Mouse (Mus musculus): ENCODE results near the gene Hapln1.

The Hapln1 gene

DNA sequence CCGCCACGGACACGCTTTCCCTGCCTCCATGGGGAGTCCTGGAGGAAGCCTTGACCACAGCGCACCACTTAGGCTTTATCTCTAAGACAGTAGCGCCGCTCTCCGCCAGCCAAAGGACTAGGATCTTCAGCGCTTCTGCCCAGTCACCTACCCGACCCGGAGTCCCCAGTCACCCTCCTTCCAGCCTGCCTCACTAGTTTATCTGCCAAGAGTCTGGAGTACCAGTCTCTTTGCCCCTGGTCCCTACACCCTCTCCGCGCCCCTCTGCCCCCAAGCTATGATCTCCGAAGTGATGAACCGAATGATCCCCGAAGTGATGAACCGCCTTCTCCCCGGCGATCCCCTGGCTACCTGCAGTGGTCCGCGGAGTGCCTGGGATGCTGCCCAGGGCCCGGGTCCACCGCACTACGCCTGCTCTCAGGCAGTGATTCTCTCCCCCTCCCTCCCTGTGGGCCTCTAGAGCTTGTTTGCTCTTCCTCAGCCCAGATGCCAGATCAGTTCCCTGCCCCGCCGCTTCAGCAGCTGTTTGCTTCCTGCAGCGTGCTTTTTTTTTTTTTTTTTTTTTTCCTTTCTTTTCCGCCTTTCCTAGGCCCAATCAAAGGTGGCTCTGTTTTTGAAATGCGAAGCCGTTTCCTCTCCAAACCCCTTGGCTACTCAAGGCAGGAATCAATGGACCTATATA lies at the start of gene Hapln1:
TSS of gene Hapln1 (plus strand) at position 592 of the 682 bp plus-strand sequence.
- no peak for DNase-seq (ENCODE audit: extremely low read depth, low read depth)

DNA sequence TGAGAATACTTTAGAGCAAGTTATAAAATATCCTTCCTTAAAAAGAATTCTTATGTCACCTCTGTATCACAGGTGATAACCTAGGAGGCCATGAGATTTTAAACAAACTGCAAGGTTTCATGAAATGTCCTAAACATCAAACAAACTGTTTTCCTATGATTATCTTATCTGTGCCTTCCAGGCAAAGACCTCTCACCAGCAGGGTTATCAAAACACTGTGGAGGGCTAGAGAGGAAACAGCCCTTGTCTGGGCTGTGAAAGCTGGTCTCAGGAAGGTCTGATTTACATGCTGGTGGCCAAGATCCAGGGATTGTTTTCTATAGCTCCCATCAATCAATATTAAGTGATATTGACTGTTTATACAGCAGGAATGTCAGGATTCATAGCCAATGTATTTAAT lies 46.4 kb upstream of the Hapln1 start:
- DNase-seq (ENCODE audit: extremely low read depth, low read depth): peak; percentile 1

DNA sequence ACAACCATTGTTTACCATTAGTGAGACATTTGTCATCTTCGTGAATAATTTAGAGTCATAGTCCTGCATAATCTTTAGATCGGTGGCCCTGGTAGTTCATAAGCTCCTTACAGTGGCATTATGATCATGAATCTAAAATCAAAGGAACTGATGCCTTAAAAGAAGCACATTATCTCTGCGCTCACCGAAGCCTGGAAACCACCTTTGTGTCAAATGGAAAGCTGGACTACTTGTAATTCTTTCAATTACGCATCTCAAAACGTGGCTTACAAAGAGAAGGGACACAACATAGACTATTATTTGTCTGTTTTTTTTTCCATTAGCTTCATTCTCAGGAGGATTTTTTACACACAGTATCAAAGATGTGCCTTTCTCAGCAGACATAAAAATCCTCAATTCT lies 45.9 kb upstream of the Hapln1 start:
- no peak for DNase-seq (ENCODE audit: extremely low read depth, low read depth)

GRCm38 (mm10) chr13:89496569-89496968 lies 43.0 kb upstream of the Hapln1 start:
- DNase-seq (ENCODE audit: extremely low read depth, low read depth): no peak

DNA sequence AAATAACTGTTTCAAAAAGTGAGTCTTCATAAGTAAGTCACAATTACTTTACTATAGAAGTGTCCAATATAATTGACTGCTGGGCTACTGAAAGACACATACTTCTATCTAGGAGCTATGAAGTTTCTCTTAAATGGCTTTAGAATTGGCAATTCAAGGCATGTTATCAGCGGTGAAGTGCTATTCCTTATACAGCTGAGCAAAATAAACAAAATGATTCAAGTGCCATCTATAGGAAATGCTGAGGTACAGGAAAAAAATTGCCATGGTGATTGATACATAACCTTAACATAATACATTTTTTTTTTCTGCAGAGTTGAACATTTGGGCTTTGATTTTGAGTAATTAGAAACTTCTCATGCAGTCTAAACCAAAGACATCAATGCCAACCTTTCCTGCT lies 40.2 kb upstream of the Hapln1 start:
- DNase-seq (ENCODE audit: extremely low read depth, low read depth): no peak

- no peak for DNase-seq (ENCODE audit: extremely low read depth, low read depth)
Observed at GRCm38 (mm10) chr13:89521507-89521908, 18.1 kb upstream of the Hapln1 start.

- no peak for DNase-seq (ENCODE audit: extremely low read depth, low read depth)
Observed at GRCm38 (mm10) chr13:89528716-89529115, 10.9 kb upstream of the Hapln1 start.

- no peak for DNase-seq (ENCODE audit: extremely low read depth, low read depth)
Observed at GRCm38 (mm10) chr13:89530386-89530785, 9.2 kb upstream of the Hapln1 start.

DNA sequence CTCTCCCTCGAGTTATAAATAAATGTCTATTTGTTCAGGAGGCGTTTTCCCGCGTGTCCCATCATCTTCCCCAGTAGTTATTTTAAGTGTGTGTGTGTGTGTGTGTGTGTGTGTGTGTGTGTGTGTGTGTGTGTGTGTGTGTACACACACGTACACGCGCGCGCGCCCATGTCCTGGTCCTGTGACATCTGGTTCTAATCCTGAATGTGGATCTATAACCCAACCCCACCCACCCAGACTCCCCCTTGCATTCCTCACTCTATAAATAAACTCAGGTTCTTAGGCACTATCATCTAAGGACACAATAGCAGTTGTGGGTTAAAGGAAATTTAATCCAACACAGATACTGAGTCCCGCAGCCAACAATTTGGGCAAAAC lies 280 bp downstream of the Hapln1 start:
- no peak for DNase-seq (ENCODE audit: extremely low read depth, low read depth)

- no peak for DNase-seq (ENCODE audit: extremely low read depth, low read depth)
Observed at GRCm38 (mm10) chr13:89540301-89540982, 846 bp downstream of the Hapln1 start.

- peak; percentile 59 for DNase-seq (ENCODE audit: extremely low read depth, low read depth)
Observed at GRCm38 (mm10) chr13:89543003-89543402, 3.4 kb downstream of the Hapln1 start.

DNA sequence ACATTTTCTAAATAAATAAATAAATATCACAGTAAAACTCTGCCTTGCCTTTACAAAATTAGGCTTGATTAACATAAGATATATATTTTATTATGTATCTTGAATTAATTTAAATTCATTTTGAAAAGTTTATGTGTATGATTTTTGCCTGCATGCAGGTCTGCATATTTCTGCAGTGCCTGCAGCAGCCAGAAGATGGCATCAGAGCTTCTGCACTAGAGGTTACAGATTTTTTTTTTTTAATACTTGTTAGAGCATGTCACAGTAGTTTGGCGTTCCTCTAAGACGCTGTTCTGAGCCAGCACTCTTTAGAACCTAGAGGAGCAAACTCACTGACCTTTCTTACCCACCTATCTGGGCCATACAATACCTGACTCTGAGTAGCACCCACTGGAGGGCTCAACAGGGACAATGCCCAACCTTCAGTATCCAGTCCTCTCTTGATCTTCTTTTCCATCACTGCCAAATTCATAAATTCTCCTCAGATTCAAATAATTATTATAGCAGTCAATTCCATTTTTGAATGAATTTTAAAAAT lies 8.7 kb downstream of the Hapln1 start:
- peak; percentile 27 for DNase-seq (ENCODE audit: extremely low read depth, low read depth)

DNA sequence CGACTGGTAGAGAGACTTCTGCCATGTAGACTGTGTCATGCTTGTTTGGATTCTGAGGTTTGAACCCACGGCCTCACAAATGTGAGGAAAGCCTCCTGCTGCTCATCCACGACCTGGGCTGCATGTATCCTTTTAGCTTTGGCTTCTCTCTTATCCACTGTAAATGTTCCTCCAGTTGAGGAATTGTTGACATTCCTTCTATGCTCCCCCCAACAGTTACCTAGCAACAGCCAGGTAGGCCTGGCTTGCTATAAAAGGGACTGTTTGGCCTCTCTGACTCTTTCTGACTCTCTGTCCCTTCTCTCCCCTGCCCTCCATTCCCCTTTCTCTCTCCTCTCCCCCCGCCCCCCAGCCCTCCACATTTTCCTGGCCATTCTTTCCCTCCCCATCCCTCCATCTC lies 9.9 kb downstream of the Hapln1 start:
- no peak for DNase-seq (ENCODE audit: extremely low read depth, low read depth)

DNA sequence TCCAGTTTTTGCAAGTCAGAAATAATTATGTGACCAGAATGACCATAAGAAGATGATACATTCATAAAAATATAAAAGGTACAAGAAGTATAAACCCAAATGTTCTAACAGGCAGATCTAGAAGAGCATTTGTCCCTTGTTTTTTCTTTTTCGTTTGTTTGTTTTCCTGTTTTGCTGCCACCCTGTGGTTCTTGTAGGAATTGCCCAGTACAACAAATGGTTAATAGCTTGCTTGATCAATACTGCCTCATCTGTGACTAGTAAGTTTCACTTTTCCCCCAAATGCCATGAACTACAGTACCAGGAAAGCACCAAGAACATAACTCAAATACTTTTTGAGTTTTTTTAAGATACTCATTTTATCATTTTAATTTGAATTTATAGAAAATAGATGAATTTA lies 11.9 kb downstream of the Hapln1 start:
- DNase-seq (ENCODE audit: extremely low read depth, low read depth): peak; percentile 3

- no peak for DNase-seq (ENCODE audit: extremely low read depth, low read depth)
Observed at GRCm38 (mm10) chr13:89564518-89564917, 24.9 kb downstream of the Hapln1 start.

DNA sequence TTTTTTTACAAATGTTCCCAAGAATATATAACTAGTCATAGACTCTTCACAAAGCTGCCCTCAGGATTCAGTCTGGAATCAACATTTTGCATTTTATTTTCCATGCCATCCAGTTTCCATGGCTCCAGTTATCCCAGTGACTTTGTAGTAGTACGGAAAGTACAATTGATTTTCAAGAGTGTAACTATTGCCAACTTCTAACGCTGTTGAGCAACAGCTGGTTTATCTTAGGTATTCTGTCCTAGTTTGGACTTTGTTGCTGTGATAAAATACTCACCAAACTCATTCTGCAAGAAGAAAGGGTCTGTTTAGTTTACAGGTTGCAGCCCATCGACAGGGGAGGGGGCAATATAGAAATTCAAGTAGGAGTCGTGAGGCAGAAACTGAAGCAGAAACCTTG lies 26.7 kb downstream of the Hapln1 start:
- no peak for DNase-seq (ENCODE audit: extremely low read depth, low read depth)

GRCm38 (mm10) chr13:89579115-89579514 lies 39.5 kb downstream of the Hapln1 start:
- no peak for DNase-seq (ENCODE audit: extremely low read depth, low read depth)

- no peak for DNase-seq (ENCODE audit: extremely low read depth, low read depth)
Observed at GRCm38 (mm10) chr13:89583138-89583746, 43.6 kb downstream of the Hapln1 start.

DNA sequence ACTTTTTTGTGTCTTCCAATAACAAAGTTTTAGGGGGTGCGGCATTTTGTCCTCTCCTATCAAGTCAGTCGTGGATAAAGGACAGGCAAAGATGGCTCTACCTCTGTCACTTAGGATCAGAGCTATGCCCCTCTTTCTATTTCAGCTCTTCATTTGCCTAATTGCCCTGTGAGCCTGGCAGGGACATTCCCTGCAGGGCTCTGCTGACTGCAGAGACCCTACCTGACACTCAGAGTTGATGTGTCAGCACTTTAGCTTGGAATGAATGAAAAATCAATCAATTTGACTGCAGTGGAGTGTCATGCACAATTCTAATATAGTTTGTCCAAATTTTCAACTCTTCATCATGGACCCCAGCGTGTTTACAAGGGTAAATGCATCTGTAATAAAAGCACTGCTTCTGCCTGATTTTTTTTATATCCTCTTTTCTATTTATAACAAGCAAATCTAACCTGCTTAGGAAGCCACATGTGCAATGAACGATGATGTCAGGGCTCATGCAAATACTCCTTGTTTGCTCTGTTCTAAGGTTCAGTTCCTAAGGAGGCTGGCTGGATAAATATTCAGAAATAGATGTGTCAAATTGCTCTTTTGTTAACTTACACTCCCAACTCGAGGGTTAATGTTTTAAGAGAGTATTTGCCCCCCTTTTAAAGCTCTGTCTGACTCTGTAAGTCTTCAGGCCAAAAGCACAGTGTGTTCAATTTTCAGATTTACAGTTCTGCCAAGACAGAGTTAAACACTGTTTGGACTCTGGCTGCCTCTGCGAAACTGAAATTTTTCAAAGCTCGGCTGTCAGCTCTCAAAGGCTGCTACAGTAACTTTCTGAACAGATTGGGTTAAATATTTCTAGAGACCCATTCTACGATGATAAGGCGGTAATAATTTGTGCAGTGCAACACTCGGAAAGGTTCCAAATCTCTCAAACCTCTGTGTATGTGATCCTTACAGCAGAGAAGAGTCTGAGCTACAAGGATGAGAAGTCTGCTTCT lies 44.4 kb downstream of the Hapln1 start:
- no peak for DNase-seq (ENCODE audit: extremely low read depth, low read depth)

DNA sequence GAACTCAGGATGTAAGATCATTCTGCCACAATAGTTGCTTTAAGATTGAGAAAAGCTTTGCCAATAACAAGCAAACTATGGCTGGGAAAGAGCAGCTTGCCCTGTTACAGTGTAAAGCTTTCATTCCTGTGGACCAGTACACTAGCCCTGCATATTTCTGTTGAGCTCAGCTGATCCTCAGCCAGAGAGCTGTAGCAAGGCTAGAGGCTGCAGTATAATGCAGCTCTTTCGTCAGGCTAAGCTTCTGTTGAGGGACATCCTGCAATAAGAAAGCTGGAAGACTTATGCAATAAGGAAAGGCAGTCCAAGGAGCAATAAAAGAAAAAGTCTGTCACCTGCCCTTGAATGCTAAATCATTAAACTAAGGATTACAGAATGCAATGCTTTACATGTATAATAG lies 45.5 kb downstream of the Hapln1 start:
- no peak for DNase-seq (ENCODE audit: extremely low read depth, low read depth)

- DNase-seq (ENCODE audit: extremely low read depth, low read depth): no peak
Observed at GRCm38 (mm10) chr13:89595105-89595504, 55.5 kb downstream of the Hapln1 start.
